8 mouse cellular contexts compared by ENCODE assay signal in genomic region chr1:119894936-119895335, GRCm38 (mm10). TPM values are rescaled to one million over a fixed set of nuclear protein-coding genes. Genes with fewer than 3 reads are reported as not detected.
A peak's percentile ranks its signal among the peaks of the same experiment; 100 is the strongest.
DNase-seq lines count a peak whose midpoint lies in the region; ATAC-seq and TF ChIP-seq lines count a peak whose summit lies in the region.

No protein-coding gene starts in this region.

- H3K27me3 ChIP-seq in E14TG2a.4 (ENCODE audit: insufficient read depth, low read length), result peaks cover 8% of the 10 kb centered on the region
- H3K27me3 ChIP-seq in heart, embryonic 16.5 days (ENCODE audit: control insufficient read depth, insufficient read depth, low read length), result no peaks in the 10 kb centered on the region
- H3K27me3 ChIP-seq in lung, embryonic 16.5 days (ENCODE audit: control insufficient read depth, insufficient read depth, low read depth, low read length), result no peaks in the 10 kb centered on the region

- TF ChIP-seq CTCF in E14TG2a.4 (conservative IDR thresholded peaks at IDR 0.05; ENCODE audit: low read length), result peak; percentile 90

- no peak overlapping the region for H3K4me2 ChIP-seq in heart, embryonic 16.5 days (ENCODE audit: low read depth, low read length)
- H3K4me2 ChIP-seq in lung, embryonic 16.5 days (ENCODE audit: low read depth, low read length), result no peak overlapping the region

- H3K36me3 ChIP-seq in E14TG2a.4 (ENCODE audit: insufficient read depth, low read length), result no peaks in the 10 kb centered on the region
- H3K36me3 ChIP-seq in heart, embryonic 16.5 days (ENCODE audit: control insufficient read depth, insufficient read depth), result no peaks in the 10 kb centered on the region
- no peaks in the 10 kb centered on the region for H3K36me3 ChIP-seq in lung, embryonic 16.5 days (ENCODE audit: control insufficient read depth, insufficient read depth, low read length)

- H3K4me3 ChIP-seq in E14TG2a.4 (replicated peaks; ENCODE audit: low read length), result no peak overlapping the region
- H3K4me3 ChIP-seq in heart, embryonic 16.5 days (ENCODE audit: low read length), result no peak overlapping the region
- H3K4me3 ChIP-seq in lung, embryonic 16.5 days (ENCODE audit: low read length), result no peak overlapping the region

- WGBS in heart, embryonic 16.5 days, result 38% methylated on average over 6 of the region's 6 CpGs
- WGBS in lung, embryonic 16.5 days, result 27% methylated on average over 6 of the region's 6 CpGs

- no peaks in the 10 kb centered on the region for H3K9me3 ChIP-seq in E14TG2a.4 (ENCODE audit: low read length)
- H3K9me3 ChIP-seq in heart, embryonic 16.5 days (replicated peaks; ENCODE audit: control insufficient read depth, low read length), result no peaks in the 10 kb centered on the region
- no peaks in the 10 kb centered on the region for H3K9me3 ChIP-seq in lung, embryonic 16.5 days (ENCODE audit: control insufficient read depth, low read length)

- no peak overlapping the region for H3K9ac ChIP-seq in heart, embryonic 16.5 days (ENCODE audit: low read length)
- no peak overlapping the region for H3K9ac ChIP-seq in lung, embryonic 16.5 days (ENCODE audit: low read length)

- peaks cover 12% of the 10 kb centered on the region for H3K4me1 ChIP-seq in E14TG2a.4 (replicated peaks; ENCODE audit: low read depth, low read length)
- no peaks in the 10 kb centered on the region for H3K4me1 ChIP-seq in heart, embryonic 16.5 days (ENCODE audit: control insufficient read depth, insufficient read depth, low read length)
- H3K4me1 ChIP-seq in lung, embryonic 16.5 days (replicated peaks; ENCODE audit: control insufficient read depth, insufficient read depth, low read length), result peaks cover 9% of the 10 kb centered on the region; the same call in 1 of the 2 replicates

- DNase-seq in adrenal gland, postnatal 10 days, result peak; percentile 87
- DNase-seq in embryo, embryonic 9.5 days (ENCODE audit: extremely low spot score), result peak; percentile 78
- peak; percentile 70 to 71 for DNase-seq in kidney, postnatal 25 days
- DNase-seq in retina, adult 2 months (ENCODE audit: low read depth, low spot score), result peak; percentile 42
- DNase-seq in thymus, postnatal 4 days, result peak; percentile 82

- peak; percentile 56; the same call in 1 of the 2 replicates for ATAC-seq in heart, embryonic 16.5 days (replicated peaks; ENCODE audit: extremely low read depth, insufficient read depth, low FRiP score)
- ATAC-seq in lung, embryonic 16.5 days (ENCODE audit: low read depth), result peak; percentile 27

- no peak overlapping the region for H3K27ac ChIP-seq in heart, embryonic 16.5 days (ENCODE audit: low read length)
- no peak overlapping the region for H3K27ac ChIP-seq in lung, embryonic 16.5 days (ENCODE audit: low read length)

RNA-seq across cellular contexts. Expression of gene Tmem177, which starts 18.1 kb away (rescaled TPM):
- total RNA-seq in adrenal gland, postnatal 10 days (2021), result 1 to 10 TPM; 8.0 to 10.0 TPM
- polyA plus RNA-seq in heart, embryonic 16.5 days (2015; fragmentation: Nextera tagmentation; extraction: Ambion mirVana), result 8.0 and 8.4 TPM in 2 replicates
- polyA plus RNA-seq in lung, embryonic 16.5 days (2015; fragmentation: Nextera tagmentation; extraction: Ambion mirVana), result 6.7 and 7.6 TPM in 2 replicates

RNA-seq across cellular contexts. Expression of gene Ptpn4, which starts 57.5 kb away (rescaled TPM):
- total RNA-seq in adrenal gland, postnatal 10 days (2021), result 10 to 100 TPM; 48.9 to 56.5 TPM
- 4.8 and 5.0 TPM in 2 replicates for polyA plus RNA-seq in heart, embryonic 16.5 days (2015; fragmentation: Nextera tagmentation; extraction: Ambion mirVana)
- 4.4 and 6.5 TPM in 2 replicates for polyA plus RNA-seq in lung, embryonic 16.5 days (2015; fragmentation: Nextera tagmentation; extraction: Ambion mirVana)
